Mouse (Mus musculus) G1E-ER4 (cell line): Measurements from ENCODE around the gene Robo1. TPM values are rescaled to one million over a fixed set of nuclear protein-coding genes. Genes with fewer than 3 reads are reported as not detected.

Experiments used
- GATA1 ChIP-seq: IDR thresholded peaks from one replicate; pipeline ENCODE4 v1.8.0; 2012; ENCODE audit warnings: low read length, inconsistent platforms
- polyA plus RNA-seq: library from polyadenylated mRNA; stranded (reverse); fragments of >175 nt; gene quantifications from 2 replicates; pipeline ENCODE4 v1.2.3, GENCODE M21; 2012

The Robo1 gene
- polyA plus RNA-seq, 1 experiment = not detected

DNA sequence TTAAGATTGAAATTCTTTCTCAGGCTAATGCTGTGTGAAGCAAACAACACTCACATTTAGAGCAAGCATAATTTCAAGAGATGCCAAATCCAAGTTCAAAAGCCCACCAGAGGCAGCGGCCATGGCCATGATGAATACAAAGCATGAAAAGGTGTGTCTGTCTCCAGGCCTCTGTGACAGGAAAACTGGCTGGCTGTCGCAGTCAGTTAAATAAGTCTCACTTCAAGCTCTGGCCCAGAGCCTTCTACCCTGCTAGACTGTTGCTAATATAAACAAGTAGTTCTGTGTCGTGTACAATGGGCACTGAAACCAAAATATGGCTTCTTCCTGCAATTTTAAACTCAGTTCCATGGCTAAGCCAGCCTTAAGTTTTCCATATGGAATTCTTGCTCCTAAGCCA is 629.1 kb downstream of the Robo1 start:
- no peak for TF ChIP-seq GATA1

DNA sequence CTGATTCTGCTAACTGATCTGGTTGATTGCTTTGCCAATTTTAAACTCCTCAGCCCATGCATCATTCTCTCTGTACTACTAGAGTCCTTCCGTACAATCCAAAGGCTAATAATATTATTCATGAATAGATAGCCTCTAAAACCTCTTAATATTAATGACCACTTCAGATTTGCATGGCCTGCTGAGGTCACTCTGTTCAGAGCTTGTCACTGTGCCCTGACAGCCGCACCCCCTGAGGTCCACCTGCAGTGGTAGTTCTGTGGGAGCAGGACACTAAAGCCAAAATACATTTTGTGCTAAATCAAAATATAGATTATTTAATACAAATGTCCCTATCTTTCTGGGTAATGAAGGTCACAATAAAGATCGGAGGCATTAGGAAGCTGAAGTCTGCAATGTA is 631.8 kb downstream of the Robo1 start:
- TF ChIP-seq GATA1 = no peak

DNA sequence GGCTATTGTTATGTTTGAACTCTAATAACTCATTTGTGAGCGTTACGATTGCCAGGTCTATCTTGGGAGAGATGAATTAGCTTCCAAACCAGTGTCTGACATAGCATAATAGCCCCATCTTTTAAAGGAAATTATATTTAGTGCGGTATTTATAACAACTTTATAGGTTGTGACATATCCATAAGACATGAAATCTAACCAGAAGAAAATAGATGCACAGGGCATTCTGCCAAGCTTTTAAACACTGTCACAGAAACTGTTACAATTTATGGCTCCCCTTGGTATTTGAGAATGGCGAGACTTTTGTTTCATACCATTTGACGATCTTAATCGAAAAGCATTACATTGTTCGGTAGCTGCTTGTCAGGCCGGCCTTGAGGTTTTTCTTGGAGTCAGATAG is 632.7 kb downstream of the Robo1 start:
- no peak for TF ChIP-seq GATA1

DNA sequence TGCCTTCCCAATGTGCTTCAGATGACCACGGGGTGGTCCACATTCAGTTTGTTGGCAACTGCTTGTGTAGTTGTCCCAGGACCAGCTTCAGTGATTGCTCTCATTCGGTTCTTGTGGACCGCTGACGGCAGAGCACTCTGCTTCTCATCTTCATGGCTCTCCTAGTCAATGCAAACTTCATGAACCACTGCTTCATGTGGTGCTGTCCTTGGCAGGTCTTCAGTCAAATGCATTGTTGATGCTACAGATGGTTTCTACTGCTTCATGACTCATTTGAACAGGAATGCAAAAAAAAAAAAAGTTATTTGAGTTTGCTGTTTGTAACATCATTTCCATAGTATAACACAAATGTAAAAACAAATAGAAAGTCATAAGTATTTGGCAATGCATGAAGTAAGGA is 636.3 kb downstream of the Robo1 start:
- TF ChIP-seq GATA1 = no peak

DNA sequence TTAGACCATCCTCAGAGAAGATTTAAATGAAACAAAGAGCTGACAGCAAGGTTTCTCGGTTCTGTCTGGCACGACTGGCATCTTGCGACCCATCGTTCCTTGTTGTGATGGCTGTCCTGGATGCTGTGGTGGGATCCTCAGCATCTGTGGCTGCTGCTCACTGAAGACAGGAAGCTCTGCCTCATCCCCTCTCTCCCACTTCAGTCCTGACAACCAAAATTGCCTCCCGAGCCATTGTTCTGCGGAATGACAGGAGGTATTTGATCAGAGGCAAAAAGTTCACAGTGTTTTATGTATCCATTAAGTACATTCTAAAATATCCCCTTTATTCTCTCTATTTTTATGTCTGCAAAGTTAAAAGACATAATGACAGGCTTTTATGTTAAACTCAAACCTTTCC is 643.9 kb downstream of the Robo1 start:
- TF ChIP-seq GATA1 = no peak

DNA sequence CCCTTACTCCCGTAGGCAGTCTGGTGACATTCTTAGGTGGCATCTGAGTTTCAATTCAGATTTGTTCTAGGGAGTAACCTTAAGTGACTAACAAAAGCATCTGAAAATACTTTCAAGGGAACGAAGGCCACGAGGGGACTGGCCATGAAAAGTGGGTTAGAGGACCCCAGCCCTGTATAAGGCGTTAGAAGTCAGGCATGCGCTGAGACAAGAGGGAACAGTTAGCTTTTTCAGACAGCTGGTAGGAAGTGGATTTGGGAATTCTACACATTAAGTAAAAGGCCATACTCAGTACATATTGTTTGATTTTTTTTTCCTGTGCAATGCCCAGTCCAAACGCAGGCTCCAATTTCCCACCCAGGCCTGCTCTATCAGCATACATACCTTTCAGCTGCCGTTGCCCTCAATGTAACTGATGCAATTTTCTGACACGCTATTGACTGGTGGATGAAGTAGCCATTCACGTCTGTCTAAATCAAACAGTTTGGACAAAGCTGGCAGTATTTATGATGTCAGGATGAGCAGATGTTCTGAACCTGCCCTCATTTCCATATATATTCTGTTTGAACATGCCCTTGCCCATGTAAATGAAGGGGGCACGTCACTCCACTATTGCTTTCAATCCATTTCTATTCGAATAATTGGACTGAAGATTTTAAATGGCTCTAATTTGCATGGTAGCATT is 651.1 kb downstream of the Robo1 start:
- no peak for TF ChIP-seq GATA1

DNA sequence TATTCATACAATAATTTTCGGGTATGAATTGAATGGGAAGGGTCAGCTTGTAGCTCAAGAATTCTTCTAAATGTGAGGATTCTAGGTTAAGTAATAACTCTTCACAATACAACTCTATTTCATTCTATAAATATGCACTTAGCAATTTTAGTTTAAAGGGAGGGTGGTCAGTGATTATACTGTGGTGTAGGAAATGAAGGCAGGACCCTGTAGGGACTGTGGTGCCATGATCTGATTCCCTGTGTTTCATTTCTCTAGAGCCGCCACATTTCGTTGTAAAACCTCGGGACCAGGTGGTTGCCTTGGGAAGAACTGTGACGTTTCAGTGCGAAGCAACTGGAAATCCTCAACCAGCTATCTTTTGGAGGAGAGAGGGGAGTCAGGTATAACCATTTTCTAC is 651.7 kb downstream of the Robo1 start:
- no peak for TF ChIP-seq GATA1

DNA sequence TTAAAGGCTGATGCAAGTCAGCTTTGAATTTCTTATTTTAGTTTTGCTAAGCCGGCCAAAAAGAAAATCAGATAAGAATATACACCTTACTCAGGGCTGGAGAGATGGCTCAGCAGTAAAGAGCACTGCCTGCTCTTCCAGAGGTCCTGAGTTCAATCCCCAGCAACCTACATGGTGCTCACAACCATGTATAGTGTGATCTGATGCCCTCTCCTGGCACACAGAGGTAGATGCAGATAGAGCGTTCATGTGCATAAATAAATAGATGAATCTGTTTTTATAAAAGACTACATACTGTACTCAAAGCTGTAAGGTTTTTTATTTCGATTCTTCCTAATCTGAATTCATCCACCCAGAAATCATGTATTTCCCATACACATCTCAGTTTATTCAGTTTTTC is 655.7 kb downstream of the Robo1 start:
- no peak for TF ChIP-seq GATA1

DNA sequence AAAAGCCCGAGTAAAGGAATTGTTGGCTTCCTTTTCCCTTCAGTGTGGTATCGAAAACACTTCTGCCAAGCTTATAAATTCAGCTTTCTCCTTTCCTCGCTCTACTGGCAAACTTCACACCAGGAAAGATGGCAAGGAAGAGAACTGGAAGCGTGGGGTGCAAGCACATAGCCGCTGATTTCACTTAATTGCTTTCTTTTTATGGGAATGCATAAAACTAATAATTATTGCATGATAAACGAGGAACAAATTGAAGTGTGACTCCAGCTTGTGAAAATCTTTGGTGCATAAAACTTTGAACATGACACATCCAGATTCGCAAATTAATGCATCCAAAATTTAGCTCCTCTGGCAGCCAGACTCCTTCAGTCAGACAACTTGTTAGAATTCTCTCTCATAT is 659.4 kb downstream of the Robo1 start:
- TF ChIP-seq GATA1 = no peak

DNA sequence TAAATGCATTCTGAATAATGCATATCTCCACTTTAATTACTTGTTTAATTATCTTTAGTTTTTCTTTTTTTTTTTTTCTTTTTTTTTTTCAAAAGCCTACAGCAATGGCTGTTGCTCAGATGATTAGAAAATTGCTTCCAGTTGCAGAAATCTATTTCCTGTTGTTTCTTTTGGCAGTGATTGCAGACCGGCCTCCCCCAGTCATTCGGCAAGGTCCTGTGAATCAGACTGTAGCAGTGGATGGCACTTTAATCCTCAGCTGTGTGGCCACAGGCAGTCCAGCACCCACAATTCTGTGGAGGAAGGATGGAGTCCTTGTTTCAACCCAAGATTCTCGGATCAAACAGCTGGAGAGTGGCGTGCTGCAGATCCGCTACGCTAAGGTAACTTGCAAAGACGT is 661.9 kb downstream of the Robo1 start:
- no peak for TF ChIP-seq GATA1

DNA sequence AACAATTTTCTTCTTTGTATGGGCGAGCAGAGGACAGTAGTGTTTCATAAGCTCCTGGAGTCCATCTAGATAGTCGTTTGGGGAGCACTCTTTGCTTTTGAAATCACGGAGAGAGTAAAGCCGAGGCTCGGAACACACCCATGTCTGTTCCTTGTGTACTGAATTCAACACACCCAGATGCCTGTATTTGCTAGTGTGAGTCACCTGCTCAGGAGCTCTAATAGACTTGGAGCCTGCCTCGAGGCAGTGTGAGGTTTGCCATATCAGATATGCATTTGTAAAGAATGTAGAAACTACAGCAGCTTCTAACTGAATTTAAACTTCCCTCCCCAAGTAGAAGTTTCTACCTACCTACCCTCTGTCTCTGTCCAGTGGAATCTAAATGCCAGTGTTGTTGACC is 665.6 kb downstream of the Robo1 start:
- TF ChIP-seq GATA1 = no peak

DNA sequence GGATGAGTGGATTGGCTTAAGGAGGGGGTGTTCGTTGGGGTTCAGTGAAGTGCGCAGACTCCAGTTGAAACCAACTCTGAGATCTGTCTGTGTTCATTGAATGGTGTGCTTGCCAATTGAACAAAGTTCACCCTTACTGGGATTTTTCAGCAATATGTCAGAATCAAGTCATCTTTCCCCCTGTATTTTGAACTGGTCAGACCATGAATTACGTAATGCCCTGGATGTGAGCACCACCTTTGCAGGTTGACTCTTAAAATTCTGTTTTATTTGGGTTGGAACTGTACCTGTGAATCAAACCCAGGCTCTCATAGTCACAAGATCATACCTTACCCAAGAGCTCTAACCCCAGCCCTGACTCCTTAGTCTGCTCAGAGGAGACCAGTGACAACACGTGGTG is 666.6 kb downstream of the Robo1 start:
- no peak for TF ChIP-seq GATA1

DNA sequence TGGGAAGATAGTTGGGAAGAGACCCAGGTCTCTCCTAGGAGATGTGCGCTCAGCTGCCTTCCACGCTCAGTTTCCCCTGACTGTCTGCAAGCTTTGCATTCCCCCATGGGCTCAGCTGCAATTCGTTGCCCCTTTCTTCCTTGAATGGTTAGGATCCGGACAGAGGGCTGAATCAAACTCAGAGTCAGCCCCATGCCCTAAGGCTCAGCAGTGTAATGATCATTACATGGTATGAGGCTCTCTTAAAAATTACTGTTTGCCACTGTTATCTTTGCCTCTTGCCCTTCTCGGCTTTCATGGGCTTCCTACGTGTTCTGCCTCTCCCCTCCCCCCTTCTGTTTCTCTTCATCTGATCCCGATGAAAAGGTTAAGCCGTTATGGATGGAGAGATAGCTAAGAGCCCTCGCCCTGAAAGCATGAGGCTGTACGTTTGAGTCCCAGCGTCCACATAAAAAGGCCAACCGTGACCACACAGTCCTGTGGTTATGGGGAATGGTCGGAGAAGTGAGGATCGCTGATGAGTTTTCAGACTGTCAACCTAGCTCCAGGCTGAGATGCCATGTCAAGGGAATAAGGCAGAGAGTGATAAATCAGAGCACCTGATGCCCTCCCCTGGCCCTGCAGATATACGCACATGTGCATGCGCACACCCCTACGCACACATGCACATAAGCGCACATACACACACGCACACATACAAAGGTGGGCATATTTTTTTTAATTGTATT is 668.9 kb downstream of the Robo1 start:
- no peak for TF ChIP-seq GATA1

DNA sequence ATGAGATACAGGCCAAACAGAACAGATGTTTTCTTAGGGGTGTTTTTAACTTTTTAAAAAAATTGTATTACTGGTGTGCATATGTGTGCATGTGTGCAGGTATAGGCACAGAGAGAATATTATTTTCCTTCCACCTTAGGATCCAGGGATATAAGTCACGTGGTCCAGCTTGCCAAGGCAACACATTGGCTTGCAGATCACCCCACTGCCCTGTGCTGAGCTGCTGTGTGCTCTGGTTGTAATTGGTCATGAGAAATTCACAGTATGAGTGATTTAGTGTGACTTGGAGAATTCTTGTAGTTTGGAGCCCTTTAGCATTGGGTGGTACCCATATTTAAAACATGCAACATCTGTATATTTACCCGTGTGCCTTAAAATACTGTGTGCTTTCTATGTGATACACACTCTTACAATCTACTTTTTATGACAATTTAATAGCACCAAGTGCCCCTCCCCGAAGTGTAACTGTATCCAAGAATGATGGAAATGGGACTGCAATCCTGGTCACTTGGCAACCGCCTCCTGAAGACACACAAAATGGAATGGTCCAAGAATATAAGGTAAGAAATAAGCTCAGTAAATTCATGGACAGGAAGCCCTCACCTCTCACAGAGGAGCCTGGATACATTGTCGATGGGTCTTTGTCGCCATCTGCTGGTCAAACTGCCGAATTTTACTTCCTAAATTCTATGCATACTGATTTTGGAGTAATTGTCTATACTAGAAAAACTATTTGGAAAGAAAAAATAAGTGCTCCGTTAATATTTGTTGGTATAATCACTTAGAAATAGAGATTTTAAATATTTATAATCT is 671.5 kb downstream of the Robo1 start:
- no peak for TF ChIP-seq GATA1

DNA sequence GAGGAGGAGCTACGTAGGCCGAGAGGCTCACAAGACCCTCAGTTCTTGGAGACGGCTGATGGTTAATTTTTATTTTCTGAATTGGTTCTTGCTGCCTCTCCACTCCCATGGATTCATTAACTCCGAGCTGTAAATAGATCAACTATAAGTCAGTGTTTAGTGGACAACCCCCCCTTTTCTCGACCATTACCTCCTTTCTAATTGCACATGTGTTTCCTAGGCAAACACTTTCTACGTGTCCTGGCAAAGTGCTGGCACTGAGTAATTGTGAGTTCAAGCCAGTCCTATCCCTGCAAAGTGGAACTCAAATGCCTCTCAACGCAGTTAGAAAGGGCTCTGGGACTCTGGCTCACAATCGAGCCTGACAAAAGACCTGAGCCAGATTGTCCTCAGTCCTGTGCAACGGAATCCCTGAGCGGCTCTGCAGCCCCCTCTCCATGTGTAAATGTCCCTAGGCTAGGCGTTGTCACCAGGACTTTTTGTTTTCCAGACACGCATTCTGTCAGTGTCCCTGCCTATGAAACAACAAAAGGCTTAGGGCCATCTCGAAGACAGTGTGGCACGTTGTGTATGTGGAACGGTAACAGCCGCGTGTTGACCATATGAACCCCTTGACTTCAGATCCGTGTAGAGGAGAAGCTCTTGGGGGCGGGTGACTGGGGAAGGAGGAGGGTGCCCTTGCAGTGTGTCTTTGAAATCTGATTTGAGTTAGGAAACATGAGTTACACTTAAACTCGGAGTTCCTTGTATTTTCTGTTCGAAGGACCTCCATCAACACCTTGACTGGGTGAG is 682.5 kb downstream of the Robo1 start:
- TF ChIP-seq GATA1 = no peak

DNA sequence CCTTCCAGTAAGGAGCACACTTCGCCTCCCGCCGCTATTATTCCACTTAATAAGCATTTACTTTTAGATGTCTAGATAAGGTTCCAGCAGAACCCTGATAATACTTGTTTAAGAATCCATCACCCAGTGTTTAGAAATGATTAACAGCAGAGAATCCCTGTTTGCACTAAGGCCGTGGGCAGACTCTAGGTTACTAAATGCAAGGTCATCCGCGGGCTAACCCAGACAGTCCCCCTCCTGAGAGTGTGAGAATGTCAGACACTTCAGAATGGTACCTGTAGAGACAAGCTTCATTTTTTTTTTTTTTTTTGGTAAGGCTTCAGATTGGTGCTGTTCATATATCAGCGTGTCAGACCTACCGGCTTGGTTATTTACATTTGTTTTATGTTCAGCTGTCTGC is 685.1 kb downstream of the Robo1 start:
- TF ChIP-seq GATA1 = no peak
